Mouse (Mus musculus) liver, embryonic 14.5 days (tissue): Measurements from ENCODE around the gene Gm11020.
"Not testable (repeated sequence)": the region's sequence is repeated elsewhere in the genome, so short reads cannot be mapped to it uniquely, and the experiment has no call there.

Experiments
- CTCF ChIP-seq: IDR thresholded peaks from 2 replicates; pipeline ENCODE4 v1.5.1; 2016; ENCODE audit warnings: antibody characterized with exemption, low read depth, control low read depth
- EP300 ChIP-seq: IDR thresholded peaks from 2 replicates; pipeline ENCODE4 v1.6.1; 2016; ENCODE audit warnings: antibody characterized with exemption, low read depth

DNA sequence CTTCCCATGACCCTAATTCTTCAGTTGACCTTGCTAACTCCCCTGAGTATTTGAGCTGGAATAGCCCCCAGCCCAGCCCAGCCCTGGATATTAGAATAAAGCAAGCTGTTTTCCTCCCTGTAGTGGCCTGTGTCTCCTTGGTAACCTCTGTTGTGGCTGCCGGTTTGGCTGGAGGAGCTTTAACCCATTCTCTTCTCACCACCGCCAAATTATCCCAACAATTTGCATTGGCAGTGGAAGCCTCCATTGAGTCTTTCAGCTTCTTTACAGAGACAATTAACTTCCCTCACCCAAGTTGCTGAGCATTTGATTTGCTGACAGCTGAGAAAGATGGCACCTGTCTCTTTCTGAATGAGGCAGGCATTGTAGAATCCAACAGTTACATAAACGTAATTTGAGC is 19.8 kb upstream of the Gm11020 start:
- not testable (repeated sequence) for TF ChIP-seq CTCF, EP300
